Mouse (Mus musculus) liver, embryonic 12.5 days (tissue): Measurements from ENCODE around the gene Gfm1. TPM values are rescaled to one million over a fixed set of nuclear protein-coding genes. Genes with fewer than 3 reads are reported as not detected.

ENCODE experiments used
- ATAC-seq: fragments of 200-750 bp; cut with Nextera tagmentation; 2 replicates; pipeline ENCODE4 v1.8.0; 2017; ENCODE audit warnings: moderate number of reproducible peaks, mild to moderate bottlenecking, moderate library complexity
- H3K27ac ChIP-seq: fragments of 300-500 bp; sonication (generic); 2 replicates; pipeline ENCODE4 v1.5.1; 2016; ENCODE audit warnings: mild to moderate bottlenecking
- H3K27me3 ChIP-seq: fragments of 300-500 bp; sonication (generic); replicated peaks from 2 replicates; pipeline ENCODE4 v1.6.1; 2016; ENCODE audit warnings: mild to moderate bottlenecking, moderate library complexity
- H3K36me3 ChIP-seq: fragments of 300-500 bp; sonication (generic); 2 replicates; pipeline ENCODE4 v1.6.1; 2016; ENCODE audit warnings: mild to moderate bottlenecking, moderate library complexity
- H3K4me1 ChIP-seq: fragments of 300-500 bp; sonication (generic); 2 replicates; pipeline ENCODE4 v1.6.1; 2016
- H3K4me2 ChIP-seq: fragments of 300-500 bp; sonication (generic); 2 replicates; pipeline ENCODE4 v1.6.1; 2016; ENCODE audit warnings: mild to moderate bottlenecking, moderate library complexity
- H3K4me3 ChIP-seq: fragments of 300-500 bp; sonication (generic); 2 replicates; pipeline ENCODE4 v1.5.1; 2016; ENCODE audit warnings: mild to moderate bottlenecking, moderate library complexity
- H3K9ac ChIP-seq: fragments of 300-500 bp; sonication (generic); 2 replicates; pipeline ENCODE4 v1.6.1; 2016; ENCODE audit warnings: mild to moderate bottlenecking, moderate library complexity
- H3K9me3 ChIP-seq: fragments of 300-500 bp; sonication (generic); replicated peaks from 2 replicates; pipeline ENCODE4 v1.6.1; 2016; ENCODE audit warnings: mild to moderate bottlenecking, moderate library complexity
- WGBS: fragments of 180-500 bp; shearing (Covaris S2); methylation state at CpG from one replicate; pipeline ENCODE4 v1.1.7; 2016; ENCODE audit not compliant: insufficient replicate concordance; 5-methylcytosine and 5-hydroxymethylcytosine counted together
- polyA plus RNA-seq: library from polyadenylated mRNA; unstranded; fragments of >200 nt; fragmentation: Nextera tagmentation; extraction: Ambion mirVana; gene quantifications from 2 replicates; pipeline ENCODE4 v1.2.1, GENCODE M21; 2016

Gfm1 gene
- polyA plus RNA-seq, 1 experiment from 2014 or later = 57.3 TPM

DNA sequence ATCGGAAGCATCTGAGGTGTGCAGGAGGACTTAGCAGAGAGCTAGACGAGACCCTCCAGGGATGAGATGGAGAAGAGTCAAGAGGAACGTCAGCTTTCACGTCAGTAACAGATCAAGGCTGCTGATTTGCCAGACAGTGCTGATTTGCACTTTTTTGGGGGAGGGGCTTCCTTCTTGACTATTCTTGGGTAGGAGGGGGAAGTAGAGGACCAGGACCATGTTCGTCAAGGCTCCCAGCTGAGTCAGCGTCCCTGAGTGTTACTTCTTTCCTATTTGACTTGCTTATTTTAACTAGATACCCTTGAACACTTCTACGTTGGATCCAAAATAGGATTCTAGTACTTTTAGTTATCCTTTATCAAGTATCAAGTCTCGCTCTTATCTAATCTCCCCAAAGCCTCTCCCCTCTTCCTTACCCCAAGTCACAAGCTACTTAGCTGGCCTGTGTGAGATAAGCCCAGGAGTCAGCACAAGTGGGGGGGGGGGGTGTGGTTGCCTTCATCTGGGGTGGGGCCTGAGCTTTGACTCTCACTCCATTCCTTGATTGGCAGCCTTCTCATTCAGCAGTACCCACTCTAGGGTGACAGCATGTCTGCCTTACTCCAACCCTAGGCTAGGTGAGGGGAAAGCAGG lies 69.0 kb downstream of the Gfm1 start:
- H3K27me3 ChIP-seq = no peaks in the 10 kb centered on the region
- no peaks in the 10 kb centered on the region for H3K36me3 ChIP-seq
- no peak overlapping the region for H3K4me3 ChIP-seq
- 0 out of 2 replicates have a peak, but pooled peaks cover 8% of the 10 kb centered on the region for H3K4me1 ChIP-seq
- no peak overlapping the region for H3K9ac ChIP-seq
- H3K4me2 ChIP-seq = no peak overlapping the region
- no peak overlapping the region for H3K27ac ChIP-seq
- H3K9me3 ChIP-seq = no peaks in the 10 kb centered on the region; the same call in 1 of the 2 replicates
- ATAC-seq = peak; percentile 83
- WGBS = 62% methylated on average over 8 of the region's 8 CpGs

DNA sequence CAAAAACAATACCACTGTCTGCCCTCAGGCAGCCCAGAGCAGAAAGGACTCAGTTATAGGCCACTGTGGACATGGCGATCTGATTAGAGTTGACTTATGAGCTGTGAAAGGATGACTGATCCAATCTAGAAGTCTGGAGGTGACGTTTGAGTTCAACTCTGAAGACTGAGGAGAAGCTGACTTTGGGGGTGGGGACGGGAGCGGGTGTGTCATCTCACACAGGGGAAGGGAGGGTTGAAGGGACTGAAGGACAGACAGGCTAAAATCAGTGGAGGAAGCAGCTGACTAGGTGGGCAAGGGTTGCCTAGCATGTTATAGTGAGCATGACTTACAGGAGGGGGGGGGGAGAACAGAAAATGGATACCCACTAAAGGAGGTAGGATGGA lies 69.5 kb downstream of the Gfm1 start:
- Histone ChIP-seq H3K4me3 (no peak overlapping the region), H3K27ac (no peak overlapping the region), H3K36me3 (no peaks in the 10 kb centered on the region), H3K4me2 (no peak overlapping the region), H3K9me3 (no peaks in the 10 kb centered on the region; the same call in 1 of the 2 replicates), H3K4me1 (0 out of 2 replicates have a peak, but pooled peaks cover 8% of the 10 kb centered on the region), H3K9ac (no peak overlapping the region), H3K27me3 (no peaks in the 10 kb centered on the region)
- ATAC-seq = peak; percentile 47; the same call in 1 of the 2 replicates
- 71% methylated on average over 4 of the region's 4 CpGs for WGBS

DNA sequence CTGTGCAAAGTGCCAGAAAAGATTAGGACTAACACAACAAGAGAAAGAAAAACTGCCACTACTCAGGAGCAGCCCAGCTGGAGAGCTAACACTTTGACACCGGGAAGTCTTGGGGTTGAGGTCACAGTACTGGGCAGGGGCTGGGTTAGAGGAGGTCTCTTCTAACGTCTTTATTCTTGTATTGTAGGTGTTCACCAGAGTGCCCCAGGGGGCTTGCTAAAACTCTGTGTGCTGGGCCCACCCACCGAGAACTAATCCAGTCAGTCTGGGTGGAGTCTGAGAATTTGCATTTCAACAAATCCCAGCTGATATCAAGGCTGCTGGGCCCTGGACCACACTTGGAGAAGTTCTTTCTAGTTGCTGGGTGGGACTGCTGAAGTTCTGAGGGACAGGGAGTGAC lies 74.0 kb downstream of the Gfm1 start:
- H3K27ac ChIP-seq = no peak overlapping the region
- 0 out of 2 replicates have a peak, but pooled peaks cover 7% of the 10 kb centered on the region for H3K4me1 ChIP-seq
- no peak overlapping the region for H3K4me2 ChIP-seq
- no peaks in the 10 kb centered on the region for H3K36me3 ChIP-seq
- H3K9me3 ChIP-seq = no peaks in the 10 kb centered on the region
- ATAC-seq = no peak
- no peak overlapping the region for H3K9ac ChIP-seq
- H3K4me3 ChIP-seq = no peak overlapping the region
- 9% methylated on average over 3 of the region's 3 CpGs for WGBS
- H3K27me3 ChIP-seq = no peaks in the 10 kb centered on the region

DNA sequence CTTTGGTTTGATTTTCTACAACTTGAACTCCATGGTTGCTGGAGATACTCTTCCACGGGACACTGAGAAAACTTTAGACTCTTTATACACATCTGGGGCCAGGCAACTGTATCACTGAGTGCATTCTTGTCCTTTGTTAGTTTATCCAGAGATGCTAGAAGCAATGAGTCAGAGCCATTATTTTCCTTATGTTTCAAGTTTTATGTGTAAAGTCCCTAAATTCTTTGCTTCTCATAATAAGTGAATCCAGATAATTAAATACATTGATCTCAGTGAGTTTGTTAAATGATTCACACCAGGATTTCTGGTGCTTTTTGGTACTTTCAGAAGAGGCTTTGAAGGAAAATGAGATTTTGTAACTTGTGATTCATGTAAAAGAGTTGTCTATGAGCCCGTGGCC lies 75.4 kb downstream of the Gfm1 start:
- Histone ChIP-seq H3K9ac (no peak overlapping the region), H3K4me2 (no peak overlapping the region), H3K4me1 (no peaks in the 10 kb centered on the region), H3K27me3 (no peaks in the 10 kb centered on the region), H3K9me3 (no peaks in the 10 kb centered on the region), H3K36me3 (no peaks in the 10 kb centered on the region), H3K27ac (no peak overlapping the region), H3K4me3 (no peak overlapping the region)
- no peak for ATAC-seq
- 67% methylated on average over 2 of the region's 2 CpGs for WGBS

DNA sequence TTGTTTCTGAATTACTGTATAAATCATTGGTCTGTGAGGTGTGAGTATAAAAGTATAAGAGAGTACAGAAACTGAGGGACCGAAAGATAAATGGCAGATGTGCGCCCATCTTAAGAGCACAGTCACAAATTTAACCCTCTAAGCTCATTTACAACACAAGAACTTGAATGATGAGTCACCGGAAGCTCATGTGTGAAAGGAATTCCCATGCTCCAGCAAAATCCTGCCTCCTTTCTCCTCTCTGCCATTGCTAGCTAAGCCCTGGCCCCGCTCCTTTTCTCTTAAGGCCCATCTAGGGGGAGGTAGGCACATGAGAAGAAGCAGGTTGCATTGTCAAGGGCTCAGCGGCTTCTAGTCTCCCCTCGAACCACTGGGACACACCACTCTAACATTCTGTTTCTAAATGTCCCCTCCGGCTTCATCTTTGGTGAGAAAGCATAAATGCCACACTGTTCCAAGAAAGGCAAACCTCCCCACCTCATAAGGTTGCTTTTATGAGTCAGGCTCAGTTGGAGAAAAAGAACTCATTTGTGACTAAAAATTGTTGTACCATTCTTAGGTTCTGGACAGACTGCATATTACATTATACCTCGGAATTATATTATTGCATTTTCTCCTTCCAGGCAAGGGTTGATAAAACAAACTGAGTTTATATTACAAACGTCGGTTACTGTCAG lies 78.5 kb downstream of the Gfm1 start:
- H3K9me3 ChIP-seq = no peaks in the 10 kb centered on the region

DNA sequence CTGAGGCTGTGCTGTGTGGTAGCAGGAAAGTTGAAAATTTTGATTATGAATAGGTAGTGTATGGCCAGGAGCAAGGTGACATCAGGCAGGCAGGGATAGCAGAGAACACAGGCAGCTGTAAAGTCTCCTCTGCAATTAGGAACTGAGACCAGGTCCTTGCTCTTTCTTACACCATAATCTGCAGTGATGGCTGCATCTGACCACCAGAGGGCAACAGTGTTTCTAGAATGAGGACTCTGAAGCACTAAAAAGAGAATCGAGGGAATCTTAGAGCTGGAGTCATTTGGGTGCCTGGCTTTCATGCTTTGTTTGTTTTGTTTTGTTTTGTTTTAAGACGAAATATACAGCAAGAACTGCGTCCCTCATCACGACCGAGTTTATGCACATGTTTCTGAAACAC lies 82.9 kb downstream of the Gfm1 start:
- Histone ChIP-seq H3K36me3 (no peaks in the 10 kb centered on the region), H3K4me1 (no peaks in the 10 kb centered on the region), H3K4me2 (no peak overlapping the region), H3K9me3 (no peaks in the 10 kb centered on the region), H3K27ac (no peak overlapping the region), H3K27me3 (peaks cover 42% of the 10 kb centered on the region), H3K9ac (no peak overlapping the region), H3K4me3 (no peak overlapping the region)
- 3% methylated on average over 5 of the region's 5 CpGs for WGBS
- ATAC-seq = no peak

More for the DNA sequence above, 78.5 kb downstream of the Gfm1 start:
- ATAC-seq = no peak
- Histone ChIP-seq H3K27ac (no peak overlapping the region), H3K4me1 (no peaks in the 10 kb centered on the region), H3K36me3 (no peaks in the 10 kb centered on the region), H3K27me3 (peaks cover 4% of the 10 kb centered on the region), H3K9ac (no peak overlapping the region), H3K4me2 (no peak overlapping the region), H3K4me3 (no peak overlapping the region)
- 73% methylated on average over 10 of the region's 10 CpGs for WGBS

DNA sequence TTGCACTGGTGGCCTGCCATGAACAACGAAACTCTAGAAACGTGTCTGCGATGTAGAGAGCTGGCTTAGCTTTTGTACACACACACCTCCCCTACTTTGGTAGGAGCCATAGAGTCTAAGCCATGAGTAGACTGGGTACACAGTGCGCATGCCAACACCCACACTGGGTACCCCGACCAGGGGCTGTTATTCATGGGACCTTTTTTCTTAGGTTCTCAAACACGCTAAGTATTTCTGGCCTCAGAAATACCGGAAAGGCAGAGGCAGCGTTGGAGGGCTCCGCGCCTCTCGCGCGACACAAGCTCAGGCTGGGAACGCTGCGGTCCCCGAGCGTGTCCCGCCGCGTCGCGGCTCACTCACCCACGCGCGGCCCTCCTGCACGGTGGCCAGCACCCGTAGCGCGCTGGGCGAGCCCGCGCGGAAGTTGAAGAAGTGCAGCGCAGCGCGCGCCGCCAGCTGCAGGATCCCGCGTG lies 84.9 kb downstream of the Gfm1 start:
- no peak overlapping the region for H3K27ac ChIP-seq
- H3K4me1 ChIP-seq = no peaks in the 10 kb centered on the region
- WGBS = 8% methylated on average over 40 of the region's 40 CpGs
- no peak for ATAC-seq
- H3K4me3 ChIP-seq = peak overlapping the region; percentile 54
- peak overlapping the region; percentile 53 for H3K9ac ChIP-seq
- peak overlapping the region; percentile 82 for H3K4me2 ChIP-seq
- no peaks in the 10 kb centered on the region for H3K36me3 ChIP-seq
- H3K27me3 ChIP-seq = peaks cover 52% of the 10 kb centered on the region
- H3K9me3 ChIP-seq = no peaks in the 10 kb centered on the region

DNA sequence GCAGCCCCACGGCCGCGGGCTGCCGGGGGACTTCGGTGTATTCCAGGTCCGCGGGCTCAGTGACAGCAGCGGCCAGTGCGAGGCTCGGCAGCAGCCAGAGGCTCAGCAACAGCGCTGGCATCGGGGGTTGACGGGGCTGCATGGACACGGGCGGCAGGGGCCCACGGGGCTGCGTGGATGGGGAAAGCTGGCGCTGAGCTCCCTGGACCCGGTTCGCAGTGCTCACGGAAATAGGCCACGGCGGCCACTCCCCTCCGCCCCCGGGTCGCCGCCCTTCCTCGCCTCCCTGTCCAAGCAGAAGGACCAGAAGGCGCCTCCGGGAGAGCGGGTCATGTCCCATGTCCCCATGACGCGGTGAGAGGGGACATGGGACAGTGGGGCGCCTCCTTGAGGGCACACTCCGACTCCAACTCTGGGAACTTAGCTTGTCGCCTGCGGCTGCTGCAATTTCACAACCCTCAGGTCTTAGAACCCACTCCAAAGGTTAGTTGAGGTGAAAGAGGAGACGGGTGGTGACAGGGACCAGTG lies 85.4 kb downstream of the Gfm1 start, which contains the start of gene Rarres1:
Rarres1 (minus strand) TSS at position 250 of the 528 bp plus-strand sequence.
- Histone ChIP-seq H3K9me3 (no peaks in the 10 kb centered on the region), H3K27me3 (peaks cover 52% of the 10 kb centered on the region), H3K4me1 (no peaks in the 10 kb centered on the region), H3K4me3 (peak within 1 kb of the TSS; percentile 54), H3K27ac (no peak within 1 kb of the TSS), H3K4me2 (peak within 1 kb of the TSS; percentile 82), H3K9ac (peak within 1 kb of the TSS; percentile 53), H3K36me3 (no peaks in the 10 kb centered on the region)
- 4% methylated on average over 38 of the region's 38 CpGs for WGBS
- 0 out of 2 replicates have a peak, but pooled peaks have one; percentile 30 for ATAC-seq

DNA sequence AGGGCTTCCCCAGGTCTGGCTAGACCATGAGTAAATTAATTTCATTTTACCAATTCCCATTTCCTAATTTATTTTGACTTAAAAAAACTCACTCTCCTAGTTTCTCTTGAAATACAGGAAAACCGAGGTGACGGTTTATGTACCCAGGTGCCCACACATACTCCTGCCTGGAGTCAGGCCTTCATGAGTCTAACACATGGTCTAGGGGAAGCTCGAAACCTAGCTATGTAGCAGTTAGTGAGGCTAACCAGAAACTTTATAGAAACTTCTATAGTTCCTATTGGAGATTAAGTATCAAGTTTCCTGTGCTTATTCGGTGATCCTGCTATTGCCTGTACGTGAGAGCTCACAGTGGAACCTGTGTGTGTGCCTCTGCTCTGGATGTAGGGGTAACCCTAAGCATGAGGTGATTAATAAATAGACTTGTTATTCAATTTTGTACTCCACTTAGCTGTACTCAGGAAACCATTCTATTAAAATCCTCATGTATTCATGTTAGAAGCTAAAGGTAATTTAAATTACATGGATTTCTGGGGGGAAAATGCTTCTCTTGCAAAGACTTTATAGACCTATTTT lies 90.8 kb downstream of the Gfm1 start:
- peaks cover 24% of the 10 kb centered on the region for H3K27me3 ChIP-seq
- H3K9ac ChIP-seq = no peak overlapping the region
- no peak overlapping the region for H3K27ac ChIP-seq
- no peaks in the 10 kb centered on the region for H3K36me3 ChIP-seq
- no peak overlapping the region for H3K4me3 ChIP-seq
- WGBS = 70% methylated on average over 5 of the region's 5 CpGs
- no peak for ATAC-seq
- H3K4me1 ChIP-seq = no peaks in the 10 kb centered on the region
- no peaks in the 10 kb centered on the region for H3K9me3 ChIP-seq
- H3K4me2 ChIP-seq = no peak overlapping the region

DNA sequence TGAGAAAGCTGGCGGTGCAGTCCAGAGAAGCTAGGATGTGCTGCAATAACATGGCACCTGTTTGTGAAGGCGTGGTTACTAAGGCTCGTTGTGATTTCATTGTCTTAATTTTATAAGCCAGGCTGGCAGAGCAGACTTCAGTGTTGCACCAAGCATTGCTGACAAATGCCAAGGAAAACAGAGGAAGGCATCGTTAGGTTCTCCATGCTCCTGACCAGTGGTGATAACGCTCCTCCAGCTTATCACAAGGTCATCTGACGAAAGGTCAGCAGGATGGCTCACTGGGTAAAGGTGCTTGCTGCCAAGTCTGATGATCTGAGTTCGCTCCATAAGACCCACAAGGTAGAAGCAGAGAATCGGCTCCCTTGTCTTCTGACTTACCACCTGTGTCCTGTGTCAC lies 92.8 kb downstream of the Gfm1 start:
- Histone ChIP-seq H3K9me3 (no peaks in the 10 kb centered on the region), H3K4me2 (no peak overlapping the region), H3K4me1 (no peaks in the 10 kb centered on the region), H3K9ac (no peak overlapping the region), H3K4me3 (no peak overlapping the region), H3K36me3 (no peaks in the 10 kb centered on the region), H3K27ac (no peak overlapping the region), H3K27me3 (peaks cover 10% of the 10 kb centered on the region; the same call in 1 of the 2 replicates)
- ATAC-seq = no peak
- WGBS = 66% methylated on average over 8 of the region's 8 CpGs

DNA sequence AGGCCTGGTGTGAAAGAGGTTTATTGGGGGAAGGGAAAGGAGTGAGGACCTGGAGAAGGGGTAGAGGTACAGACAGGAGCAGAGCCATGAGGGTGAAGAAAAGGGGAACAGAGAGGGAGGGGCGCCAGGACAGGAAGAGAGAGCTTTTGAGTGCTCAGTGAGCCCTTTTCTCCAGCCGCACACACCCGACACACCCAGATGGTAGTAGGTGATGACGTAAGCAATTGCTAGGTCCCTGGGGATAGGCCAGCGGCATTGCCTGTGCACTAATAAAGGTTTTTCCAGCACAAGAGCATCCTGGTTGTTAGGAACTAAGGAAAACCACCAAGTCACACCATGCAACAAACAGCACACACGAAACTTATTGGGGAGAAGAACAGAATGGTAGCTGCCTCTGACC lies 94.9 kb downstream of the Gfm1 start:
- no peaks in the 10 kb centered on the region for H3K9me3 ChIP-seq
- no peak for ATAC-seq
- 60% methylated on average over 6 of the region's 6 CpGs for WGBS
- H3K4me1 ChIP-seq = no peaks in the 10 kb centered on the region
- no peak overlapping the region for H3K27ac ChIP-seq
- H3K27me3 ChIP-seq = 0 out of 2 replicates have a peak, but pooled peaks cover 4% of the 10 kb centered on the region
- no peak overlapping the region for H3K4me3 ChIP-seq
- H3K9ac ChIP-seq = no peak overlapping the region
- no peak overlapping the region for H3K4me2 ChIP-seq
- no peaks in the 10 kb centered on the region for H3K36me3 ChIP-seq
